Mouse (Mus musculus) forebrain, embryonic 15.5 days (tissue): ENCODE measurements around the gene Zcchc4. TPM values are rescaled to one million over a fixed set of nuclear protein-coding genes. Genes with fewer than 3 reads are reported as not detected.

Experiments
- ATAC-seq: fragments of 200-750 bp; cut with Nextera tagmentation; replicated peaks from 2 replicates; pipeline ENCODE4 v1.8.0; 2017; ENCODE audit warnings: mild to moderate bottlenecking, moderate TSS enrichment, moderate library complexity
- H3K27ac ChIP-seq: fragments of 300-500 bp; sonication (generic); replicated peaks from 2 replicates; pipeline ENCODE4 v1.5.1; 2015; ENCODE audit warnings: mild to moderate bottlenecking, inconsistent platforms
- H3K27me3 ChIP-seq: fragments of 300-500 bp; sonication (generic); 2 replicates; pipeline ENCODE4 v1.6.1; 2015; ENCODE audit warnings: inconsistent platforms
- H3K36me3 ChIP-seq: fragments of 300-500 bp; sonication (generic); 2 replicates; pipeline ENCODE4 v1.6.1; 2015; ENCODE audit warnings: mild to moderate bottlenecking, inconsistent platforms
- H3K4me1 ChIP-seq: fragments of 300-500 bp; sonication (generic); 2 replicates; pipeline ENCODE4 v1.6.1; 2015; ENCODE audit warnings: inconsistent platforms
- H3K4me2 ChIP-seq: fragments of 300-500 bp; sonication (generic); replicated peaks from 2 replicates; pipeline ENCODE4 v1.6.1; 2015; ENCODE audit warnings: mild to moderate bottlenecking, inconsistent platforms
- H3K4me3 ChIP-seq: fragments of 300-500 bp; sonication (generic); 2 replicates; pipeline ENCODE4 v1.5.1; 2015; ENCODE audit warnings: mild to moderate bottlenecking, inconsistent platforms
- H3K9ac ChIP-seq: fragments of 300-500 bp; sonication (generic); replicated peaks from 2 replicates; pipeline ENCODE4 v1.6.1; 2015; ENCODE audit warnings: mild to moderate bottlenecking, inconsistent platforms
- H3K9me3 ChIP-seq: fragments of 300-500 bp; sonication (generic); 2 replicates; pipeline ENCODE4 v1.6.1; 2016; ENCODE audit warnings: inconsistent platforms
- WGBS: fragments of 180-500 bp; shearing (Covaris S2); methylation state at CpG from one replicate; pipeline ENCODE4 v1.1.7; 2015; ENCODE audit warnings: mixed read lengths; 5-methylcytosine and 5-hydroxymethylcytosine counted together
- polyA plus RNA-seq: library from polyadenylated mRNA; unstranded; fragments of >200 nt; fragmentation: Nextera tagmentation; extraction: Ambion mirVana; gene quantifications from 2 replicates; pipeline ENCODE4 v1.2.1, GENCODE M21; 2015

Zcchc4 gene
- polyA plus RNA-seq, 1 experiment from 2014 or later, result 15.5 TPM

DNA sequence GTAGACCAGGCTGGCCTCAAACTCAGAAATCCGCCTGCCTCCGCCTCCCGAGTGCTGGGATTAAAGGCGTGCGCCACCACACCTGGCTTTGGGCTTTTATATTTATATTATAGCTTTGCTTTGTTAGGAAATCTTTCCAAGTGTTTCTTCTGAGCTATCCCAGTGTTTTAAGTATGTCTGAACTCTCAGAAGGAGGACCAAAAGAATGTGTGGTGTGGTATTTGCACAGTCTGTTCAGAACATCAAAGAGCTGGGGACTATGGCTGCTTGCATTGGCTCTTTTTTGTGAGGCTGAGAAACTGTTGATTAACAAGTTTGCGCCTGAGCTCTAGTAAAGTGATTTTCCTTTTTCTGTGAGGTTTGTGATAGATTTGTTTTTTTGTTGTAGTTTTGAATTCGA lies 69.1 kb downstream of the Zcchc4 start:
- Histone ChIP-seq H3K36me3 (peaks cover 75% of the 10 kb centered on the region), H3K27ac (no peak overlapping the region), H3K9ac (no peak overlapping the region), H3K9me3 (no peaks in the 10 kb centered on the region), H3K4me1 (no peaks in the 10 kb centered on the region), H3K4me3 (no peak overlapping the region), H3K4me2 (no peak overlapping the region), H3K27me3 (no peaks in the 10 kb centered on the region)
- WGBS, result 95% methylated on average over 7 of the region's 7 CpGs
- ATAC-seq, result no peak

DNA sequence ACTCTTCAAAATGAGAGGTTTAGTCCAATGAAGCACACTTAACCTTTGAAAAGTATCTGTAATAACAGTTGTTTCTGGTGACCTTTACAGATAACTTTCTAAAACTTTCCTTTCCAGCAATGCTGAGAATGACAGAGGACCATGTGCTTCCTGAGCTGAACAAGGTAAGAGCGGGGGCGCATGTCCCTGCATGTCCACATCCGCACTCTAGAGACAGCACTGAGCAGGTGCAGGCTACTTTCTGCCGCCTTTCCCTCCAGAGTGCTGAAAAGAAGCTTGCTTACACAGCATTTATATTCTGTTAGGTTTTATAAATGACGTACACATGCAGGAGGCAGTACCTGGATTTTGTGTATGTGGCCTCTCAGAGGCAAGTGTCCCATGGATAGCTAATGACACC lies 80.5 kb downstream of the Zcchc4 start:
- Histone ChIP-seq H3K4me3 (no peak overlapping the region), H3K27me3 (no peaks in the 10 kb centered on the region), H3K27ac (no peak overlapping the region), H3K36me3 (peaks cover 73% of the 10 kb centered on the region), H3K4me2 (no peak overlapping the region), H3K9me3 (no peaks in the 10 kb centered on the region), H3K4me1 (no peaks in the 10 kb centered on the region), H3K9ac (no peak overlapping the region)
- WGBS, result 90% methylated on average over 5 of the region's 5 CpGs
- ATAC-seq, result no peak

DNA sequence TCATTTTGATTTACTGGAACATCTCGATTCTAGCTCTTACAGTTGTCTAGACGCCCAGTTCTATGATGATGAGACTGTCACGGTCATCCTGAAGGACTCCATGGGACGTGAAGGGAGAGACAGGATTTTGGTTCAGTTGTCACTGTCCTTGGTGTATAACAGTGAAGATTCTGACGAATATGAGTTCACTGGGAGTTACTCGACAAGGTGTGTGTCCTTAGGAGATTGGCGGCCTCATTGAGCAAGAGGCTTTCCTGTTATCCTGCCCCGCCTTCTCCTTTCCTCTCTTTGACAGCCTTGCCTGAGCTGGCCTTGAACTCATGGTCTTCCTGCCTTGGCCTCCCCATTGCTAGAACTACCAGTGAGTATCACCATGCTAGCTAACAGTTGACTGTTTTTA lies 89.2 kb downstream of the Zcchc4 start:
- no peak overlapping the region for H3K27ac ChIP-seq
- H3K4me1 ChIP-seq, result no peaks in the 10 kb centered on the region
- H3K27me3 ChIP-seq, result no peaks in the 10 kb centered on the region
- no peak overlapping the region for H3K4me3 ChIP-seq
- H3K9me3 ChIP-seq, result no peaks in the 10 kb centered on the region
- no peak overlapping the region for H3K4me2 ChIP-seq
- H3K36me3 ChIP-seq, result peaks cover 85% of the 10 kb centered on the region
- no peak overlapping the region for H3K9ac ChIP-seq
- no peak for ATAC-seq
- 93% methylated on average over 8 of the region's 8 CpGs for WGBS

DNA sequence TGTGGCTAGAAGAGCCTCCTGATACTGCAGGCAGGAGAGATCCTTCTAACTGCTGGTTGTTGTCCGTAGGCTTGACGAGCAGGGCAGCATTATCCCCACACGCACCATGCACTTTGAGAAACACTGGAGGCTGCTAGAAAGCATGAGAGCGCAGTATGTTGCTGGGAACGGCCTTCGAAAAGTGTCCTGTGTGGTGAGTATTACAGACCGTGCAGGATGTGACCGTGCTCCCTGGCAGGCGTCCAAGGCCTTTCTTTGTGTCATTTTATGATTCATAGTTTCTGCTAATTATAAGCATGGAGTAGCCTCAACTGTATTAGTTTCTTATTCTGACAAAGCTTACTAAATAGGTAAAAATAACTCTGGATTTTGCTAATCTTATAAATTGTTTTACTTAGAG lies 90.6 kb downstream of the Zcchc4 start:
- Histone ChIP-seq H3K9ac (no peak overlapping the region), H3K27ac (no peak overlapping the region), H3K4me1 (no peaks in the 10 kb centered on the region), H3K36me3 (peaks cover 78% of the 10 kb centered on the region), H3K9me3 (no peaks in the 10 kb centered on the region), H3K27me3 (no peaks in the 10 kb centered on the region), H3K4me2 (no peak overlapping the region), H3K4me3 (no peak overlapping the region)
- no peak for ATAC-seq
- 76% methylated on average over 9 of the region's 9 CpGs for WGBS

GRCm38 (mm10) chr5:52866361-52867155 lies 91.3 kb downstream of the Zcchc4 start:
- Histone ChIP-seq H3K4me2 (no peak overlapping the region), H3K4me1 (no peaks in the 10 kb centered on the region), H3K27me3 (no peaks in the 10 kb centered on the region), H3K9me3 (no peaks in the 10 kb centered on the region), H3K27ac (no peak overlapping the region), H3K9ac (no peak overlapping the region), H3K4me3 (no peak overlapping the region), H3K36me3 (peaks cover 71% of the 10 kb centered on the region)
- 89% methylated on average over 18 of the region's 18 CpGs for WGBS
- no peak for ATAC-seq

DNA sequence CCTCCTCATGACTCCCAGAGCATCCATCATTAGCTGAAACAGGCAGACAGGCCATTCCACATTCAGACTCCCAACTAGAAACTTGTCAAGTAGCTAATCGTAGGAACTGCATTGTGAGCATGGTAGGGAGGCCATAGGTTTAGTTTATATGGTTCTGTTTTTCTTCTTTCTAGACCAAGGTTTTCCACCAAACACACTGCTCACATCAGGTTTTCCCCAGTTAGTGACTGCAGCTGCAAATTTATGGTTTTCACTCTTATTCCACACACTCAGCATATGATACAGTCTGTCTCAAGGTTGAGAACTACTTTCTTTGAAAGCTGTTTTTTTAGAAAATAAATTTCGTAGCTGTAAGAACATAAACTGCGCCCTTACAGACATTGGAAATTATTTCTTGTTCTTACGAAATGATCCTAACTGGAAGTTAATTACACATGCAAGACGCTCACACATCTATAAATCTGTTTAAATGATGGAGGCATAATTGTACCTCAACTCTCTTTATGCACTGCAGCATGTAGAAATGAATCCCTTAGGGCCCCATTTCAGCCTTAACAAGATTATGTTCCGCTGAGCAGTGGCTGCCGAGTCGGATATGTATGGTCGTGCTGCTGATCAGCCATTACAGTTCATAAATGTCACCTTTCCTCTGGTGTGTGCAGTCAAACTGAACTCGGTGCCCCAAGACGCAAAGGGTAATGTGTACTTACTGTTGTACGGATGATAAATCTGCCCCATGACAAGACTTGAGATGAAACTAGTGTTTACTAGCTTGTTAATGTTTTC lies 93.9 kb downstream of the Zcchc4 start:
- 87% methylated on average over 12 of the region's 12 CpGs for WGBS

GRCm38 (mm10) chr5:52871461-52871860 lies 96.3 kb downstream of the Zcchc4 start:
- H3K4me3 ChIP-seq, result no peak overlapping the region
- H3K9me3 ChIP-seq, result no peaks in the 10 kb centered on the region
- ATAC-seq, result no peak
- no peak overlapping the region for H3K4me2 ChIP-seq
- H3K36me3 ChIP-seq, result peaks cover 32% of the 10 kb centered on the region
- WGBS, result 7% methylated on average over 1 of the region's 1 CpGs
- H3K9ac ChIP-seq, result no peak overlapping the region
- no peak overlapping the region for H3K27ac ChIP-seq
- no peaks in the 10 kb centered on the region for H3K27me3 ChIP-seq
- no peaks in the 10 kb centered on the region for H3K4me1 ChIP-seq

More for the DNA sequence above, 93.9 kb downstream of the Zcchc4 start:
- H3K4me3 ChIP-seq, result no peak overlapping the region
- no peak for ATAC-seq
- no peaks in the 10 kb centered on the region for H3K4me1 ChIP-seq
- H3K9ac ChIP-seq, result no peak overlapping the region
- peaks cover 51% of the 10 kb centered on the region for H3K36me3 ChIP-seq
- no peak overlapping the region for H3K4me2 ChIP-seq
- no peak overlapping the region for H3K27ac ChIP-seq
- no peaks in the 10 kb centered on the region for H3K27me3 ChIP-seq
- no peaks in the 10 kb centered on the region for H3K9me3 ChIP-seq

DNA sequence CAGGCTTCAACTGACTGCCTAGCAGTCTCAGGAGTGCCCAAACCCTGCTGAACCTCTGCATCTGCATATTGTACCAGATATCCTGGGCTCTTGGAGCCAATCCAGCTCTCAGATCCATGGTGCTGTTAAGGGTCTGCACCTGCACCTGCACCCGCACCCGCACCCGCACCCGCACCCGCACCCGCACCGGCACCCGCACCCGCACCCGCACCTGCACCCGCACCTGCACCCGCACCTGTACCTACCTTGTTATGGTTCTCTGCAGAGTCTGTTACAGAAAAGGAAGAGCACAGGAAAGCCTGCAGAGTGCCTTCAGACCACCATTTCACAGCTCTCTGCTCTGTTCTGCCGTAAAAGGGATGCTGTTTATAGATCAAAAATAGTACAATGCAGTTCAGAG lies 96.8 kb downstream of the Zcchc4 start:
- H3K4me2 ChIP-seq, result no peak overlapping the region
- H3K4me1 ChIP-seq, result no peaks in the 10 kb centered on the region
- peaks cover 28% of the 10 kb centered on the region for H3K36me3 ChIP-seq
- ATAC-seq, result no peak
- no peak overlapping the region for H3K9ac ChIP-seq
- H3K27ac ChIP-seq, result no peak overlapping the region
- H3K4me3 ChIP-seq, result no peak overlapping the region
- WGBS, result 97% methylated on average over 13 of the region's 13 CpGs
- H3K9me3 ChIP-seq, result no peaks in the 10 kb centered on the region
- no peaks in the 10 kb centered on the region for H3K27me3 ChIP-seq

Other genes starting within 250 kb of the Zcchc4 start
- 1.9 TPM in 2 replicates for gene Lgi2, start 208.9 kb upstream of the Zcchc4 start, polyA plus RNA-seq
- 8.0 and 8.2 TPM in 2 replicates for gene Sepsecs, start 105.7 kb upstream of the Zcchc4 start, polyA plus RNA-seq
- gene Pi4k2b, start 33.8 kb upstream of the Zcchc4 start, polyA plus RNA-seq, result 5.4 and 5.8 TPM in 2 replicates
- gene Anapc4, start 58.6 kb downstream of the Zcchc4 start, polyA plus RNA-seq, result 110 and 111 TPM in 2 replicates